Mouse (Mus musculus): ENCODE measurements around the gene Zgpat. TPM values are rescaled to one million over a fixed set of nuclear protein-coding genes. Genes with fewer than 3 reads are reported as not detected.

The Zgpat gene
- total RNA-seq, 4 experiments from 2014 or later = 17.4 to 22.9 (median 18.1) TPM

Other genes starting within 250 kb of the Zgpat start
- gene Kcnq2, start 229.6 kb upstream of the Zgpat start, total RNA-seq (2022) = under 1 TPM in 3 of 4 experiments, not detected in 1; 0.06 to 0.12 (median 0.09) TPM
- gene Eef1a2, start 207.9 kb upstream of the Zgpat start, total RNA-seq (2022) = 1,000 to 10,000 TPM; 1,613 to 1,715 (median 1,670) TPM
- gene Ppdpf, start 177.7 kb upstream of the Zgpat start, total RNA-seq (2022) = 10 to 100 TPM; 45.3 to 54.3 (median 52.4) TPM
- gene Ptk6, start 162.1 kb upstream of the Zgpat start, total RNA-seq (2022) = not detected
- gene Srms, start 151.7 kb upstream of the Zgpat start, total RNA-seq (2022) = under 1 TPM; 0.30 to 0.46 (median 0.38) TPM
- not detected for gene Fndc11, start 144.9 kb upstream of the Zgpat start, total RNA-seq (2022)
- gene Helz2, start 122.9 kb upstream of the Zgpat start, total RNA-seq (2022) = 1 to 10 TPM; 7.9 to 9.5 (median 9.0) TPM
- gene Gmeb2, start 76.9 kb upstream of the Zgpat start, total RNA-seq (2022) = 1 to 10 TPM; 6.9 to 8.8 (median 7.7) TPM
- under 1 TPM in 2 of 4 experiments, not detected in 2; 0.30 to 0.47 TPM for gene Stmn3, start 50.4 kb upstream of the Zgpat start, total RNA-seq (2022)
- gene Rtel1, start 45.2 kb upstream of the Zgpat start, total RNA-seq (2022) = 10 to 100 TPM in 2 of 4 experiments, 1 to 10 TPM in 2; 8.1 to 13.0 (median 10.0) TPM
- 10 to 100 TPM; 50.2 to 56.0 (median 53.9) TPM for gene Arfrp1, start 476 bp downstream of the Zgpat start, total RNA-seq (2022)
- gene Lime1, start 15.2 kb downstream of the Zgpat start, total RNA-seq (2022) = 1 to 10 TPM; 4.6 to 5.1 (median 4.8) TPM
- 10 to 100 TPM in 2 of 4 experiments, 1 to 10 TPM in 2; 8.9 to 11.5 (median 10.5) TPM for gene Zbtb46, start 94.5 kb downstream of the Zgpat start, total RNA-seq (2022)
- not detected for gene Abhd16b, start 128.3 kb downstream of the Zgpat start, total RNA-seq (2022)
- gene Tpd52l2, start 132.2 kb downstream of the Zgpat start, total RNA-seq (2022) = 10 to 100 TPM; 65.6 to 72.6 (median 66.5) TPM
- gene Dnajc5, start 155.6 kb downstream of the Zgpat start, total RNA-seq (2022) = 10 to 100 TPM; 57.8 to 71.4 (median 65.0) TPM
- gene Uckl1, start 220.0 kb downstream of the Zgpat start, total RNA-seq (2022) = 10 to 100 TPM; 26.8 to 39.2 (median 35.0) TPM
- 10 to 100 TPM; 34.3 to 42.6 (median 35.0) TPM for gene Prpf6, start 226.9 kb downstream of the Zgpat start, total RNA-seq (2022)
- 10 to 100 TPM; 11.0 to 18.7 (median 14.0) TPM for gene Zfp512b, start 227.9 kb downstream of the Zgpat start, total RNA-seq (2022)
- 1 to 10 TPM; 1.2 to 1.6 (median 1.5) TPM for gene Samd10, start 234.3 kb downstream of the Zgpat start, total RNA-seq (2022)

Measured in heart, adult 8-10 months (tissue).